Mouse (Mus musculus) brain, embryonic 14.5 days (tissue): ENCODE results near the gene Nccrp1.

Experiments
- CTCF ChIP-seq: fragments of 200-500 bp; IDR thresholded peaks from 2 replicates; pipeline ENCODE4 v1.5.1; 2012; ENCODE audit warnings: inconsistent platforms, mild to moderate bottlenecking, moderate library complexity, borderline replicate concordance; ENCODE audit not compliant: insufficient read depth, insufficient read length; ENCODE audit errors: extremely low read depth
- POLR2A ChIP-seq: fragments of 200-500 bp; IDR thresholded peaks from 2 replicates; pipeline ENCODE4 v1.6.1; 2012; ENCODE audit warnings: mild to moderate bottlenecking, inconsistent platforms, borderline replicate concordance; ENCODE audit not compliant: poor library complexity, insufficient read depth, insufficient read length, severe bottlenecking; ENCODE audit errors: extremely low read depth

DNA sequence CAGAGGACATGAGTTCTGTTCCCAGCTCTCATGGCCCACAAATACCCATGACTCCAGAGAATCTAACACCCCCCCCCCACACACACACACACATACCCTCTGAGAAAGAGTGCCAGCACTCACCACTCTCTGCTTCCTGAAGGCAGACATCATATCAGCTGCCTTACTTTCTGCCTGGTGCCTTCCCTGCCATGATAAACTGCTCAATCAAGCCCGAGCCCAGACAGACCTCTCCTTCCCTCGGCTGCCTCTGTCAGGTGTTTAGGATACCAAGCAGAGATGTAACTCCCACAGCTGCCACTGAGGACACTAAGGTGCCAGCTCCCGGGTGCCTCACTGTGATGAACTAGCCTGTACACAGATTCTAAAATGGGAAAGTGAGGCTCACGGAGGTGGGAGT lies 37.4 kb upstream of the Nccrp1 start:
- TF ChIP-seq CTCF (no peak), POLR2A (no peak)
